Mouse (Mus musculus) heart, postnatal 0 days (tissue): ENCODE data around the gene Rnf215. TPM values are rescaled to one million over a fixed set of nuclear protein-coding genes. Genes with fewer than 3 reads are reported as not detected.

Experiments
- ATAC-seq: fragments of 200-750 bp; cut with Nextera tagmentation; 2 replicates; pipeline ENCODE4 v1.8.0; 2017; ENCODE audit warnings: low read depth, moderate number of reproducible peaks, moderate library complexity; ENCODE audit not compliant: insufficient read depth
- DNase-seq: peaks from one replicate; pipeline ENCODE4 v3.0.0-alpha.2; 2016; ENCODE audit warnings: low spot score
- H3K27ac ChIP-seq: fragments of 300-500 bp; sonication (generic); 2 replicates; pipeline ENCODE4 v1.5.1; 2014; ENCODE audit warnings: low read depth, mild to moderate bottlenecking
- H3K27me3 ChIP-seq: fragments of 300-500 bp; sonication (generic); 2 replicates; pipeline ENCODE4 v1.6.1; 2014; ENCODE audit warnings: low read length, mixed read lengths; ENCODE audit not compliant: control insufficient read depth, insufficient read depth
- H3K36me3 ChIP-seq: fragments of 300-500 bp; sonication (generic); replicated peaks from 2 replicates; pipeline ENCODE4 v1.6.1; 2014; ENCODE audit warnings: low read length, mixed read lengths; ENCODE audit not compliant: control insufficient read depth, insufficient read depth
- H3K4me1 ChIP-seq: fragments of 300-500 bp; sonication (generic); 2 replicates; pipeline ENCODE4 v1.6.1; 2014; ENCODE audit warnings: antibody characterized with exemption; ENCODE audit not compliant: control insufficient read depth, insufficient read depth
- H3K4me2 ChIP-seq: fragments of 300-500 bp; sonication (generic); 2 replicates; pipeline ENCODE4 v1.6.1; 2014; ENCODE audit warnings: low read depth, mild to moderate bottlenecking, low read length, moderate library complexity
- H3K4me3 ChIP-seq: fragments of 300-500 bp; sonication (generic); 2 replicates; pipeline ENCODE4 v1.5.1; 2014; ENCODE audit warnings: low read depth, low read length
- H3K9ac ChIP-seq: fragments of 300-500 bp; sonication (generic); replicated peaks from 2 replicates; pipeline ENCODE4 v1.6.1; 2014; ENCODE audit warnings: low read depth, low read length, mixed read lengths
- H3K9me3 ChIP-seq: fragments of 300-500 bp; sonication (generic); replicated peaks from 2 replicates; pipeline ENCODE4 v1.6.1; 2016; ENCODE audit warnings: low read length; ENCODE audit not compliant: control insufficient read depth
- CTCF ChIP-seq: IDR thresholded peaks from 2 replicates; pipeline ENCODE4 v1.5.1; 2016; ENCODE audit warnings: antibody characterized with exemption, control low read depth, low read depth
- EP300 ChIP-seq: IDR thresholded peaks from 2 replicates; pipeline ENCODE4 v1.6.1; 2016; ENCODE audit warnings: antibody characterized with exemption, low read depth
- WGBS: fragments of 180-500 bp; shearing (Covaris S2); extraction: QIAGEN DNeasy Blood & Tissue Kit; methylation state at CpG from one replicate; pipeline ENCODE4 v1.1.7; 2014; 5-methylcytosine and 5-hydroxymethylcytosine counted together
- polyA plus RNA-seq: library from polyadenylated mRNA; unstranded; fragments of >200 nt; fragmentation: Nextera tagmentation; extraction: Ambion mirVana; gene quantifications from 2 replicates; pipeline ENCODE4 v1.2.1, GENCODE M21; 2015
- total RNA-seq: library from RNA; depleted of rRNA; stranded (reverse); fragments of >200 nt; gene quantifications from 2 replicates; pipeline ENCODE4 v1.2.3, GENCODE M21; 2014; ENCODE audit warnings: low replicate concordance

Gene Rnf215
- total and polyA plus RNA-seq, 2 experiments from 2014 or later, result 17.4 to 36.1 TPM

GRCm38 (mm10) chr11:4148536-4149156 is 13.6 kb downstream of the Rnf215 start:
- no peak for DNase-seq

GRCm38 (mm10) chr11:4149886-4150285 is 14.9 kb downstream of the Rnf215 start:
- no peak for TF ChIP-seq CTCF
- no peak for TF ChIP-seq EP300
- H3K4me2 ChIP-seq, result no peak overlapping the region
- no peaks in the 10 kb centered on the region for H3K27me3 ChIP-seq
- no peaks in the 10 kb centered on the region for H3K9me3 ChIP-seq
- no peak overlapping the region for H3K27ac ChIP-seq
- WGBS, result 83% methylated on average over 6 of the region's 6 CpGs
- ATAC-seq, result no peak
- no peak overlapping the region for H3K9ac ChIP-seq
- no peak for DNase-seq
- no peaks in the 10 kb centered on the region for H3K36me3 ChIP-seq
- no peaks in the 10 kb centered on the region for H3K4me1 ChIP-seq
- H3K4me3 ChIP-seq, result no peak overlapping the region

More at GRCm38 (mm10) chr11:4148536-4149156, 13.6 kb downstream of the Rnf215 start:
- Histone ChIP-seq H3K4me1 (no peaks in the 10 kb centered on the region), H3K27ac (no peak overlapping the region), H3K4me3 (no peak overlapping the region), H3K36me3 (peaks cover 9% of the 10 kb centered on the region), H3K9me3 (no peaks in the 10 kb centered on the region), H3K9ac (no peak overlapping the region), H3K4me2 (no peak overlapping the region), H3K27me3 (no peaks in the 10 kb centered on the region)
- WGBS, result 81% methylated on average over 9 of the region's 9 CpGs
- no peak for ATAC-seq
- TF ChIP-seq CTCF (no peak), EP300 (no peak)

- H3K27me3 ChIP-seq, result no peaks in the 10 kb centered on the region
- ATAC-seq, result no peak
- no peak overlapping the region for H3K27ac ChIP-seq
- H3K4me3 ChIP-seq, result no peak overlapping the region
- WGBS, result 78% methylated on average over 7 of the region's 7 CpGs
- H3K4me1 ChIP-seq, result no peaks in the 10 kb centered on the region
- no peaks in the 10 kb centered on the region for H3K36me3 ChIP-seq
- H3K4me2 ChIP-seq, result no peak overlapping the region
- H3K9ac ChIP-seq, result no peak overlapping the region
- no peak for DNase-seq
- no peaks in the 10 kb centered on the region for H3K9me3 ChIP-seq
- TF ChIP-seq EP300, result no peak
- no peak for TF ChIP-seq CTCF
These were observed 18.7 kb downstream of the Rnf215 start for GRCm38 (mm10) chr11:4153694-4154093.

DNA sequence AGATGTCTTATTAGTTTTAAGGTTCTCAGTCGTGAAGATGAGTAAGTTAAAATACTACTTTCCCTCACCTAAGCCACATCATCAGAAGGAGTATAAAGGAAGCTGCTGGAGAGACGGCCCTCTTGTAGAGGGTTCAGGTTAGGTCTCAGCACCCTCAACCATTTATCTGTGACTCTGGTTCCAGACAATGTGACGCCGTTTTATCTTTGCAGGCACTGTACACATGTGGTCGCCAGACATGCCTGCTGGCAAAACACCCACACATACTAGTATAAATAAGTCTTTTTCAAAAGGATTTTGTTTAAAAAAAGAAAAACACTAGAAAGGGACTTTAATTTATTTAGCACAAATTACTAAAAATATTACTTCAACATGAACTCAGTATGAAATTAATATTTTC is 20.6 kb downstream of the Rnf215 start:
- ATAC-seq, result no peak
- WGBS, result 58% methylated on average over 5 of the region's 5 CpGs
- DNase-seq, result no peak

DNA sequence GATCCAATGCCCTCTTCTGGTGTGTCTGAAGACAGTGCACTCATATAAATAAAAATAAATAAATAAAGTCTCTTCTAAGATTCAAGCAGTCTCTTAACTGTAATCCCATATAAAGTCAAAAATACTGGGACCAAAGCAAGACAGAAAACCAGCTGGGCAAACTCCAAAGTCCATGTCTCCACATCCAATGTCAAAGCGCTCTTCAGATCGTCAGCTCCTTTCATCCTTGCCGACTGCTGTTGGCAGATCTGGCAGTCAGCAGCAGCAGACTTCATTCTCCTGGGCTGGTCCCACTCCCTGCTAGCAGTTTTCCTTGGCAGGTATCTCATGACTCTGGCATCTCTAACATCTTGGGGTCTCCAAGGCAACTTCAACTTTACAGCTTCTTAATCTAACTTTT is 23.7 kb downstream of the Rnf215 start:
- Histone ChIP-seq H3K9me3 (no peaks in the 10 kb centered on the region), H3K9ac (no peak overlapping the region), H3K27me3 (no peaks in the 10 kb centered on the region), H3K4me1 (peaks cover 21% of the 10 kb centered on the region), H3K36me3 (peaks cover 25% of the 10 kb centered on the region), H3K27ac (no peak overlapping the region), H3K4me3 (no peak overlapping the region), H3K4me2 (no peak overlapping the region)
- WGBS, result 61% methylated on average over 3 of the region's 3 CpGs
- no peak for ATAC-seq
- no peak for TF ChIP-seq EP300
- no peak for TF ChIP-seq CTCF
- no peak for DNase-seq

More for the DNA sequence above, 20.6 kb downstream of the Rnf215 start:
- Histone ChIP-seq H3K27ac (no peak overlapping the region), H3K4me3 (no peak overlapping the region), H3K9me3 (no peaks in the 10 kb centered on the region), H3K36me3 (no peaks in the 10 kb centered on the region), H3K27me3 (no peaks in the 10 kb centered on the region), H3K4me2 (no peak overlapping the region), H3K9ac (no peak overlapping the region), H3K4me1 (peaks cover 11% of the 10 kb centered on the region)
- TF ChIP-seq CTCF (no peak), EP300 (no peak)
